Mouse (Mus musculus): ENCODE data around the gene Tgm4. TPM values are rescaled to one million over a fixed set of nuclear protein-coding genes. Genes with fewer than 3 reads are reported as not detected.

The Tgm4 gene
- polyA plus RNA-seq, 1 experiment from 2014 or later, result 0.43 TPM

DNA sequence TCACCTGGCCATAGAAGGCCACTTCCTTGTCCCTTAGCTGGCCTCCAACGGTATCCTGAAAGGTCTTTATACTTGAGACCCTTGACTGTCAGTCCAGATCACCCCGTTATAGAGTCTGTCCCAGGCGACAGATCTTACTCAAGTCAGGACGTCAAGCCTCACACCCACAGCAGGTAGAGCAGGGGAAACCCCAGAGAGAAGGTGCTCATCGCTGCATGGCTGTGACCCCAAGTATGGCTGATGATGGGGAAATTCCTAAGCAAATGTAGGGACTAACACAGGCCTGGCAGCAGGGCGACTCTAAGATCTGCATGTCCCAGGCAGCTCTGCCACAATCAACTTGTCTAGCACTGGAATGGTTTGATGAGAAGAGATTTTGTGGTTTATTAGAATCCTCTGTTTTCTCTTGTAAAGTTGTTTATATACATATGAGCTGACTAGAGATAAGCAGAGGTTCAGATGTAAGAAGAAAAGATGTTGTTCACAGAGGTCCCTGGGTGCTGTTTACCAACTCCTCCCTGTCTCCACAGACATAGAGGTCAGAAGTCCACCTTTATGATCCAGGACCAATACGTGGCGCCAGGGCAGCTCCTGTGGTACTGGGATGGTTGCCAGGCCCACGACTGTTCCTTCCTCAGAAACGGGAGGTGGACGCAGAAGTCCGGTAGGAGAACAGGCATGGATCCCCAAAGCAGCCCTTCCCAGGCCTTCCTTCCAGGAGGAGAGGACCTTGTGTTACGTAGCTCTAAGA is 2.9 kb upstream of the Tgm4 start:
- DNase-seq (ENCODE audit: low spot score), result no peak
- WGBS, result 89% methylated on average over 13 of the region's 13 CpGs
- Histone ChIP-seq H3K27me3 (ENCODE audit: control insufficient read depth, insufficient read depth, low read length) (no peaks in the 10 kb centered on the region), H3K27ac (replicated peaks; ENCODE audit: low read depth, low read length) (no peak overlapping the region), H3K9me3 (ENCODE audit: control insufficient read depth, low read length) (no peaks in the 10 kb centered on the region), H3K9ac (ENCODE audit: low read length) (no peak overlapping the region), H3K36me3 (ENCODE audit: control insufficient read depth, insufficient read depth, low read length) (no peaks in the 10 kb centered on the region), H3K4me3 (ENCODE audit: low read depth, low read length) (no peak overlapping the region), H3K4me2 (ENCODE audit: low read depth, severe bottlenecking) (no peak overlapping the region), H3K4me1 (ENCODE audit: control insufficient read depth, insufficient read depth, low read length) (peaks cover 3% of the 10 kb centered on the region; the same call in 1 of the 2 replicates)
- no peak for ATAC-seq (ENCODE audit: insufficient number of reproducible peaks, low FRiP score, low TSS enrichment, low read depth)

DNA sequence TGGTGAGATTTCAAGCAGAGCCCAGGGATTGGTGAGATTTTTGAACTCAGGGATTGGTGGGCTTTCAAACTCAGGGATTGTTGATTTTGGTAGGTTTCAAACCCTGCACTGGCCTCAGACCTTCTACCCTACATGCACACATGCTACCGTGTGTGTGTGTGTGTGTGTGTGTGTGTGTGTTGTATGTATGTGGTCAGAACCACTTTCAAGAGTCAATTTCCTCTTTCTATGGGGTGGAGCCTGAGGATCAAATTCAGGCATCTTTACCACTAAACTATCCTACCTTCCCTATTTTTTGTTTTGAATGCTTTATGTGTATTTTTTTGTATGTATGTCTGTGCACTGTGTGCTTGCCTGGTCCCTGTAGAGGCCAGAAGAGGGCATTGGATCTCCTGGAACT is 13.1 kb downstream of the Tgm4 start:
- Histone ChIP-seq H3K4me1 (ENCODE audit: control insufficient read depth, insufficient read depth, low read length) (no peaks in the 10 kb centered on the region), H3K9me3 (ENCODE audit: control insufficient read depth, low read length) (no peaks in the 10 kb centered on the region), H3K27ac (replicated peaks; ENCODE audit: low read depth, low read length) (no peak overlapping the region), H3K4me3 (ENCODE audit: low read depth, low read length) (no peak overlapping the region), H3K4me2 (ENCODE audit: low read depth, severe bottlenecking) (no peak overlapping the region), H3K27me3 (ENCODE audit: control insufficient read depth, insufficient read depth, low read length) (no peaks in the 10 kb centered on the region), H3K9ac (ENCODE audit: low read length) (no peak overlapping the region), H3K36me3 (ENCODE audit: control insufficient read depth, insufficient read depth, low read length) (no peaks in the 10 kb centered on the region)
- WGBS, result 65% methylated on average over 1 of the region's 1 CpGs
- DNase-seq (ENCODE audit: low spot score) (no peak), ATAC-seq (ENCODE audit: insufficient number of reproducible peaks, low FRiP score, low TSS enrichment, low read depth) (no peak)

- H3K27ac ChIP-seq (replicated peaks; ENCODE audit: low read depth, low read length), result no peak overlapping the region
- H3K36me3 ChIP-seq (ENCODE audit: control insufficient read depth, insufficient read depth, low read length), result no peaks in the 10 kb centered on the region
- no peak overlapping the region for H3K4me2 ChIP-seq (ENCODE audit: low read depth, severe bottlenecking)
- no peak overlapping the region for H3K4me3 ChIP-seq (ENCODE audit: low read depth, low read length)
- H3K9me3 ChIP-seq (ENCODE audit: control insufficient read depth, low read length), result no peaks in the 10 kb centered on the region
- no peaks in the 10 kb centered on the region for H3K27me3 ChIP-seq (ENCODE audit: control insufficient read depth, insufficient read depth, low read length)
- H3K4me1 ChIP-seq (ENCODE audit: control insufficient read depth, insufficient read depth, low read length), result no peaks in the 10 kb centered on the region
- no peak overlapping the region for H3K9ac ChIP-seq (ENCODE audit: low read length)
- ATAC-seq (ENCODE audit: insufficient number of reproducible peaks, low FRiP score, low TSS enrichment, low read depth) (no peak), DNase-seq (ENCODE audit: low spot score) (no peak)
These were observed 24.3 kb downstream of the Tgm4 start for GRCm38 (mm10) chr9:123058724-123059292.

- Histone ChIP-seq H3K9ac (ENCODE audit: low read length) (no peak overlapping the region), H3K4me3 (ENCODE audit: low read depth, low read length) (no peak overlapping the region)
- no peak for ATAC-seq (ENCODE audit: insufficient number of reproducible peaks, low FRiP score, low TSS enrichment, low read depth)
These were observed 25.6 kb downstream of the Tgm4 start for GRCm38 (mm10) chr9:123060172-123060571.

DNA sequence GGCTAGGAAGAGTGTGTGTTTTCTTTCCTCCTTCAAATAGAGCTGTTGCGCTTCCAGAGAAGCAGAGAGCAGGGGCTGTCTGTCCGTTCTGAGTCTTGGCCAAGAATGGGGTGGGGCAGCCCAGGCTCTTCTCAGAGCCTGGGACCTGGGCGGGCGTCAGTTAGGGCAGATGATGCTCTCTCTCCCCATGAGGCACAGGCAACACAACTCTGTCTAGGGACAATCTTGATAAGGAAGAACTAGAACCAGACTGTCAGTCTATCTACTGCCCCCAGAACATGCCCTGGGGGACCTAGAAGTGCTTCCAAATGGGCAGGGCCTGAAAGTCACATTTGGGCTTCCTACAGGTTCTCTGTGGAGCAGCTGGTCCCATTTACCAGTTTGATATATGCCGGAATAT is 44.6 kb downstream of the Tgm4 start:
- Histone ChIP-seq H3K9me3 (ENCODE audit: control insufficient read depth, low read length) (no peaks in the 10 kb centered on the region), H3K4me1 (ENCODE audit: control insufficient read depth, insufficient read depth, low read length) (no peaks in the 10 kb centered on the region), H3K27ac (replicated peaks; ENCODE audit: low read depth, low read length) (no peak overlapping the region), H3K9ac (ENCODE audit: low read length) (no peak overlapping the region), H3K4me3 (ENCODE audit: low read depth, low read length) (no peak overlapping the region), H3K27me3 (ENCODE audit: control insufficient read depth, insufficient read depth, low read length) (no peaks in the 10 kb centered on the region), H3K4me2 (ENCODE audit: low read depth, severe bottlenecking) (no peak overlapping the region), H3K36me3 (ENCODE audit: control insufficient read depth, insufficient read depth, low read length) (peaks cover 12% of the 10 kb centered on the region; the same call in 1 of the 2 replicates)
- 94% methylated on average over 5 of the region's 5 CpGs for WGBS
- DNase-seq (ENCODE audit: low spot score) (no peak), ATAC-seq (ENCODE audit: insufficient number of reproducible peaks, low FRiP score, low TSS enrichment, low read depth) (no peak)

More at GRCm38 (mm10) chr9:123060172-123060571, 25.6 kb downstream of the Tgm4 start:
- no peaks in the 10 kb centered on the region for H3K36me3 ChIP-seq (ENCODE audit: control insufficient read depth, insufficient read depth, low read length)
- 95% methylated on average over 3 of the region's 3 CpGs for WGBS
- no peak overlapping the region for H3K4me2 ChIP-seq (ENCODE audit: low read depth, severe bottlenecking)
- no peaks in the 10 kb centered on the region for H3K4me1 ChIP-seq (ENCODE audit: control insufficient read depth, insufficient read depth, low read length)
- DNase-seq (ENCODE audit: low spot score), result no peak
- no peak overlapping the region for H3K27ac ChIP-seq (replicated peaks; ENCODE audit: low read depth, low read length)
- no peaks in the 10 kb centered on the region for H3K27me3 ChIP-seq (ENCODE audit: control insufficient read depth, insufficient read depth, low read length)
- H3K9me3 ChIP-seq (ENCODE audit: control insufficient read depth, low read length), result no peaks in the 10 kb centered on the region

- H3K9ac ChIP-seq (ENCODE audit: low read length), result no peak overlapping the region
- 86% methylated on average over 7 of the region's 7 CpGs for WGBS
- H3K4me1 ChIP-seq (ENCODE audit: control insufficient read depth, insufficient read depth, low read length), result no peaks in the 10 kb centered on the region
- no peaks in the 10 kb centered on the region for H3K27me3 ChIP-seq (ENCODE audit: control insufficient read depth, insufficient read depth, low read length)
- no peak overlapping the region for H3K4me3 ChIP-seq (ENCODE audit: low read depth, low read length)
- no peaks in the 10 kb centered on the region for H3K9me3 ChIP-seq (ENCODE audit: control insufficient read depth, low read length)
- no peak overlapping the region for H3K27ac ChIP-seq (replicated peaks; ENCODE audit: low read depth, low read length)
- H3K36me3 ChIP-seq (ENCODE audit: control insufficient read depth, insufficient read depth, low read length), result peaks cover 12% of the 10 kb centered on the region; the same call in 1 of the 2 replicates
- ATAC-seq (ENCODE audit: insufficient number of reproducible peaks, low FRiP score, low TSS enrichment, low read depth), result no peak
- H3K4me2 ChIP-seq (ENCODE audit: low read depth, severe bottlenecking), result no peak overlapping the region
- no peak for DNase-seq (ENCODE audit: low spot score)
These were observed 45.8 kb downstream of the Tgm4 start for GRCm38 (mm10) chr9:123080355-123080754.

GRCm38 (mm10) chr9:123080796-123081195 is 46.3 kb downstream of the Tgm4 start:
- ATAC-seq (ENCODE audit: insufficient number of reproducible peaks, low FRiP score, low TSS enrichment, low read depth) (no peak), DNase-seq (ENCODE audit: low spot score) (no peak)
- Histone ChIP-seq H3K4me1 (ENCODE audit: control insufficient read depth, insufficient read depth, low read length) (no peaks in the 10 kb centered on the region), H3K27ac (replicated peaks; ENCODE audit: low read depth, low read length) (no peak overlapping the region), H3K9ac (ENCODE audit: low read length) (no peak overlapping the region), H3K27me3 (ENCODE audit: control insufficient read depth, insufficient read depth, low read length) (no peaks in the 10 kb centered on the region), H3K4me2 (ENCODE audit: low read depth, severe bottlenecking) (no peak overlapping the region), H3K36me3 (ENCODE audit: control insufficient read depth, insufficient read depth, low read length) (peaks cover 12% of the 10 kb centered on the region; the same call in 1 of the 2 replicates), H3K4me3 (ENCODE audit: low read depth, low read length) (no peak overlapping the region), H3K9me3 (ENCODE audit: control insufficient read depth, low read length) (no peaks in the 10 kb centered on the region)
- WGBS, result 75% methylated on average over 1 of the region's 1 CpGs

- no peak overlapping the region for H3K4me2 ChIP-seq (ENCODE audit: low read depth, severe bottlenecking)
- ATAC-seq (ENCODE audit: insufficient number of reproducible peaks, low FRiP score, low TSS enrichment, low read depth), result no peak
- no peaks in the 10 kb centered on the region for H3K27me3 ChIP-seq (ENCODE audit: control insufficient read depth, insufficient read depth, low read length)
- H3K27ac ChIP-seq (replicated peaks; ENCODE audit: low read depth, low read length), result no peak overlapping the region
- H3K9ac ChIP-seq (ENCODE audit: low read length), result no peak overlapping the region
- no peaks in the 10 kb centered on the region for H3K4me1 ChIP-seq (ENCODE audit: control insufficient read depth, insufficient read depth, low read length)
- no peak for DNase-seq (ENCODE audit: low spot score)
- no peak overlapping the region for H3K4me3 ChIP-seq (ENCODE audit: low read depth, low read length)
- peaks cover 12% of the 10 kb centered on the region; the same call in 1 of the 2 replicates for H3K36me3 ChIP-seq (ENCODE audit: control insufficient read depth, insufficient read depth, low read length)
- WGBS, result 81% methylated on average over 1 of the region's 1 CpGs
- no peaks in the 10 kb centered on the region for H3K9me3 ChIP-seq (ENCODE audit: control insufficient read depth, low read length)
These were observed 50.8 kb downstream of the Tgm4 start for GRCm38 (mm10) chr9:123085373-123085772.

Data from limb, embryonic 11.5 days (tissue).